Mouse (Mus musculus): ENCODE results near the gene Slc12a8. TPM values are rescaled to one million over a fixed set of nuclear protein-coding genes. Genes with fewer than 3 reads are reported as not detected.
A peak's percentile ranks its signal among the peaks of the same experiment; 100 is the strongest.

The Slc12a8 gene
- total RNA-seq, 2 experiments from 2014 or later, result not detected

GRCm38 (mm10) chr16:33687724-33688123 lies 170.6 kb downstream of the Slc12a8 start:
- ATAC-seq (replicated peaks; ENCODE audit: poor library complexity), result no peak

GRCm38 (mm10) chr16:33690975-33691747 lies 174.0 kb downstream of the Slc12a8 start:
- peak; percentile 93 for ATAC-seq (replicated peaks; ENCODE audit: poor library complexity)

GRCm38 (mm10) chr16:33693553-33693952 lies 176.4 kb downstream of the Slc12a8 start:
- ATAC-seq (replicated peaks; ENCODE audit: poor library complexity), result no peak

- peak; percentile 34 for ATAC-seq (replicated peaks; ENCODE audit: poor library complexity)
Observed at GRCm38 (mm10) chr16:33696811-33697575, 179.9 kb downstream of the Slc12a8 start.

GRCm38 (mm10) chr16:33697576-33698276 lies 180.6 kb downstream of the Slc12a8 start:
- no peak for ATAC-seq (replicated peaks; ENCODE audit: poor library complexity)

- no peak for ATAC-seq (replicated peaks; ENCODE audit: poor library complexity)
Observed at GRCm38 (mm10) chr16:33698277-33698790, 181.2 kb downstream of the Slc12a8 start.

GRCm38 (mm10) chr16:33700584-33700983 lies 183.5 kb downstream of the Slc12a8 start:
- no peak for ATAC-seq (replicated peaks; ENCODE audit: poor library complexity)

- ATAC-seq (replicated peaks; ENCODE audit: poor library complexity), result no peak
Observed at GRCm38 (mm10) chr16:33701872-33702271, 184.7 kb downstream of the Slc12a8 start.

GRCm38 (mm10) chr16:33704289-33704688 lies 187.2 kb downstream of the Slc12a8 start:
- ATAC-seq (replicated peaks; ENCODE audit: poor library complexity), result no peak

GRCm38 (mm10) chr16:33705258-33705657 lies 188.1 kb downstream of the Slc12a8 start:
- no peak for ATAC-seq (replicated peaks; ENCODE audit: poor library complexity)

- ATAC-seq (replicated peaks; ENCODE audit: poor library complexity), result no peak
Observed at GRCm38 (mm10) chr16:33706111-33706890, 189.2 kb downstream of the Slc12a8 start.

GRCm38 (mm10) chr16:33708031-33708430 lies 190.9 kb downstream of the Slc12a8 start:
- no peak for ATAC-seq (replicated peaks; ENCODE audit: poor library complexity)

- no peak for ATAC-seq (replicated peaks; ENCODE audit: poor library complexity)
Observed at GRCm38 (mm10) chr16:33708585-33709397, 191.7 kb downstream of the Slc12a8 start.

Other genes starting within 250 kb of the Slc12a8 start
- 67.0 and 73.5 TPM in 2 replicates for gene Zfp148, start 136.5 kb upstream of the Slc12a8 start, total RNA-seq (2015)
- 29.4 and 30.3 TPM in 2 replicates for gene Zfp148, start 136.5 kb upstream of the Slc12a8 start, total RNA-seq (2017)
- gene Heg1, start 167.0 kb downstream of the Slc12a8 start, total RNA-seq (2015), result 23.8 and 43.2 TPM in 2 replicates
- gene Heg1, start 167.0 kb downstream of the Slc12a8 start, total RNA-seq (2017), result 26.6 and 36.4 TPM in 2 replicates